Mouse (Mus musculus) monocyte, adult 2 months (primary cell): Measurements from ENCODE around the gene Car14.
A peak's percentile ranks its signal among the peaks of the same experiment; 100 is the strongest.
"Not testable (repeated sequence)": the region's sequence is repeated elsewhere in the genome, so short reads cannot be mapped to it uniquely, and the experiment has no call there.

Source experiments
- DNase-seq, 2 experiments: peaks; one replicate each; pipeline ENCODE4 v3.0.0; 2022; ENCODE audit warnings: low spot score in 2 of 2, low read depth in 1 of 2

The Car14 gene

GRCm38 (mm10) chr3:95892066-95893052 is 12.1 kb downstream of the Car14 start:
- no peak for DNase-seq

GRCm38 (mm10) chr3:95891211-95892065 is 13.1 kb downstream of the Car14 start, which contains the start of gene BC028528:
Gene BC028528 (minus strand): TSS chr3:95892005.
- DNase-seq = peak in 1 of 2 experiments; percentile 43

DNA sequence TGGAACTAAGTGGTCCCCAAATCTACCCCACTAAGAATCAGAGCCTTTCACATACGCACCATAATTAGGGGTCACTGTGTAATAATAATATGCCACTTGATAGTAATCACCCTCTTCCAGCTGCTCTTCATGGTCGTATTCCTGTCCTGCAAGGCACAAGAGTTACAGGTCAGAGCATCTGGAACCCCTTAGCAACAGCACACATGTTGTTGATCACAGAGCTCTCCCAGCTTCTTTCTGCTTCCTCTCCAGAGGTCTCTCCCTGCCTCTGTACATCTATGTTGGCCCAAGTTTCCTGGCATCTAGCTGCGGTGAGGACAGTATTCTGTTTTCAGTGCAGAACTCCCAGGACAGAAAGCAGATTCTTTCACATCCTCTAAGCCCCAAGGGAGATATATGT is 14.8 kb downstream of the Car14 start:
- DNase-seq = no peak

- DNase-seq = no peak
These were observed 16.9 kb downstream of the Car14 start for GRCm38 (mm10) chr3:95887596-95887995.

GRCm38 (mm10) chr3:95884400-95884799 is 20.1 kb downstream of the Car14 start:
- DNase-seq = no peak

GRCm38 (mm10) chr3:95882816-95883425 is 21.6 kb downstream of the Car14 start:
- no peak for DNase-seq

- peak; percentile 81 to 83 for DNase-seq
These were observed 22.3 kb downstream of the Car14 start, which contains the start of gene Ciart for GRCm38 (mm10) chr3:95881979-95882815. Gene Ciart (minus strand): TSS chr3:95882251.

DNA sequence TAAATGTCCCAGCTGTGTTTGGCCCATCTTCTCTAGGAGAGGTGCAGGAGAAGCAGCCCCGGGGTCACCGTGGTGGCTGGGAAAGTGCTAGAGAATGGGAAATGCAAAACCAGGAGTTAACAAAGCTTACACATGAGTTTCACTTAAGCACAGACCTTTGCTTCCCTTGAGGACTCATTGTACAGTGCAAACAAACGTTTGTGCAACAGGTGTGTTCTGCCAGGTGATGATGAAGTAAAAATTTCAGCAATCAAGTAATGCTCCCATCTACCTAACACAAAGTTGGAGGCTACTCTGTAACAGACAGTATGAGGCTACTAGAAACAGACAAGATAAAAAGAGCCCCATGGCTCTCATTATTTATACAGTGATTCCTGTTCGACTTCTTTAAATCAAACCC is 25.4 kb downstream of the Car14 start:
- no peak for DNase-seq

DNA sequence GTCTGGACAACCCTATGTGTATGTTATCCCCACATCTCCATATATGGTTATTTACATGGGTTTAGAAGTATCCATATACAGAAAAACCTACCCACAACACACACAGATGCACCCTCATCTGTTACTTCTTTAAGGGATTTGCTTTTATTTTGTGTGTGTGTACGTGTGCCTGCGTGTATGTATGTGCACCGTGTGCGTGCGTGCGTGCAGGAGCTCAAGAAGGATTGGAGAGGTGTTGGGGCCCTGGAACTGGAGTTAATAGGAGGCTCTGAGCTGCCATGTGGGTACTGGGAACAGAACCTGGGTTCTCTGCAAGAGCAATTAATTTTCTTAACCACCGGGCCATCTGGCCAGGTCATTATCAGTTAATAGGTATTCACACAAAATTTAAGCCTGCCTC is 32.4 kb downstream of the Car14 start:
- DNase-seq = no peak

DNA sequence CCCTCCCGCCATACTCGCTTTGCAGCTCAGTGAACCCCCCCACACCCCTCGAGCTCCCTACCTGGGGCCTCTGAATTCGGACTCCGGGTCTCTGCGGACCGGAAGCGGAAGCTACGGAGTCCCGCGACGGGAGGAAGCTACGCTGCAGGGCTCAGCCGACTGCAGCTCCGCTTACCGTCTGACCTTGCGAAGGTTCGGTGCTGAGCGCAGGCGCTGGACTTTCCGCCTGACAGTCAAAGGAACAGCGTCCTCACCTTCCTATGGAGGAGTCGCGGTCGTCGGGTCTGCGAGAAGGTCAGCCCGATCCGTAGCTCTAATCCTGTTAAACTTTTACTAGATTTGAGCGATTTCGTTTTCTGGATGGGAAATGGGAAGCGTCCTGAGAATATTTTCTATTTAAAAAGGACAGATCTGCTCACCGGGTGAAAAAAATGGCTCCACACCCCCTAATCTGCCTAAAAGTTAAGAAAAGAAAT is 33.1 kb downstream of the Car14 start, which contains the start of gene Mrps21:
TSS of gene Mrps21 (minus strand) at position 128 of the 476 bp plus-strand sequence.
- DNase-seq = peak; percentile 50 to 69

GRCm38 (mm10) chr3:95870976-95871375 is 33.5 kb downstream of the Car14 start:
- DNase-seq = no peak

DNA sequence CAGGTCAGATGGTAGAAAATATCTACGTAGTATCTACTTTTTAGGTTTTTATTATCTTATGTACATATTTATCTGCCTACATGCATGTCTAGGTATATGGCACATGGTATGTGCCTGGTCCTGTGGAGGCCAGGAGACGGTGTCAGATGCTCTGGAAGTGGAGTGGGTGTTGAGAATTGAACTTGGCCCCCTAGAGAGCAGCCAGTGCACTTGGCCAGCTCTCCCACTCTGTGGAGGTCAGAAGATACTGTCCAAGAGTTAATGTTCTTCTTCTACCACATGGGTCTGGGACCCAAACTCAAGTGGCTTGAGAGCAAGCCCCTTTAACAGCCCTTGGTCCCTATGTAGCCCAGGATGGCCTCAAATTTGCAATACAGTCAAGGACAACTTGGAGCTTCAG is 37.1 kb downstream of the Car14 start:
- DNase-seq = no peak

DNA sequence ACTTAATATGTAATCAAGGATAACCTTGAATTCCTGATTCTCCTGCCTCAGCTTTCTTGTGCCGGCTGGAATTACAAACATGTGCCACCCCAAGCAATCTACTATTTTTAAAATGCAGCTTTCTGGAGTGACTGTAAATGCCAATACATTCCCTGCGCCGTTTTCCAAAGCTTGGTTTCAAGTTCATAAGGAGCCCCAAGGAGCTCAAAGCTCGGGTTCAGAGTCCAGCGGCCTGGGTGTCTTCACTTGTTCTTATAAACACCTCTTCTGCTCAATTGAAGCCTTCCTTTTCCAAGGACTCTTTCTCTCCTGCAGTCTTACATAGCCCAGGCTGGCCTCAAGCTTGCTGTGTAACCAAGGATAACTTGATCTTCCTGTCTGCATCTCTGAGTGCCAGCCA is 38.4 kb downstream of the Car14 start:
- no peak for DNase-seq

DNA sequence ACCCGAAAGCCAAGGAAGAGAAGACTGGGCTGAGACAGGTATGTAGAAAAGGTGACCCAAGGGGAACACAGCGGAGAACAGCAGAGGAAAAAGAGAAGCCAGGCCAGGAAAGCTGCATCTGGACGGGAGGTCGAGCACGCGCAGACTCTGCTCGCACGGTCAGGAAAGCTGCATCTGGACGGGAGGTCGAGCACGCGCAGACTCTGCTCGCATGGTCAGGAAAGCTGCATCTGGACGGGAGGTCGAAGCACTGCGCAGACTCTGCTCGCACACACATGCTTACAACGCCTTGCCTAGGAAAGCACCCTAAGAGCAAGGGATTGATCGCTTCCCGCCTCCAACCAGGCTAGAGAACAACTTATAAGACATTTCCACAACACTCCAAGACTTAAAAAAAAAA is 38.9 kb downstream of the Car14 start:
- DNase-seq = no peak

GRCm38 (mm10) chr3:95865050-95865449 is 39.4 kb downstream of the Car14 start:
- no peak for DNase-seq

DNA sequence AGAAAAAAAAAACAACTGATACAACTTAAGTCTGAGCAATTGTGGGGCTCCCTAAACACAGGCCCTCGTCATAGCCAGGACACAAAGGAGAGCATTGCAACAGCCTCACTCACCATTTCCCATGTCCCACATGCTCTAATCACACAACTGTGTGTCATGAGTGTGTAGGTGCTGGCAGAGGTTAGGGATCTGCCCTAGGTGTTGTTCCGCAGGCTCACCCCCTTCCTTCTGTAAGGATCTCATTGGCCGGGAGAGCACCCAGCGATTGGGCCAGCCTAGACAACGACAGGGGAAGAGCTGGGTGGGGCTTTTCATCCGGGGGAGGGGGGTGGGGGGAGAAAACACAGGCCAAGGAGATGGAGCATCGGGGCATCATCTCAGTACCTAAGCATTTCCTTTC is 40.9 kb downstream of the Car14 start:
- no peak for DNase-seq

GRCm38 (mm10) chr3:95861796-95862195 is 42.7 kb downstream of the Car14 start:
- peak; percentile 45 to 62 for DNase-seq

GRCm38 (mm10) chr3:95861216-95861615 is 43.3 kb downstream of the Car14 start:
- no peak for DNase-seq

DNA sequence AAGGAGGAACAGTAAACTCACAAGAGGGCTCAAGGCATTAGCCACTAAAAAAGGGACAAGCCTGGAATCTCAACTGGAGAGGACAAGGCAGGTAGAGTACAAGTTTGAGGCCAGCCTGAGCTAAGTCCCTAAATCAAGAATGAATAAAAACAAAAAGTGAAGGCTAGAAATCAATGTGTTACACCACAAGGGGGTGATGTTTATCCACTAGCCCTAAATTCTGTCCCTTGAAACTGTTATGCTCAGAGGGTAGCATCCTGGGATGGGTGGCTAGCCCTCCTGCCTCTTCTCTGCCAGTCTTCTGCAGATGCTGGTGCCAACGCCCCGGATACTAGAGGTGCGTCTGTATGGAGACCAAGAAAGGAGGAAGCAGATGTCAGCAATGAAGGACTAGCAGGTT is 44.2 kb downstream of the Car14 start:
- no peak for DNase-seq

DNA sequence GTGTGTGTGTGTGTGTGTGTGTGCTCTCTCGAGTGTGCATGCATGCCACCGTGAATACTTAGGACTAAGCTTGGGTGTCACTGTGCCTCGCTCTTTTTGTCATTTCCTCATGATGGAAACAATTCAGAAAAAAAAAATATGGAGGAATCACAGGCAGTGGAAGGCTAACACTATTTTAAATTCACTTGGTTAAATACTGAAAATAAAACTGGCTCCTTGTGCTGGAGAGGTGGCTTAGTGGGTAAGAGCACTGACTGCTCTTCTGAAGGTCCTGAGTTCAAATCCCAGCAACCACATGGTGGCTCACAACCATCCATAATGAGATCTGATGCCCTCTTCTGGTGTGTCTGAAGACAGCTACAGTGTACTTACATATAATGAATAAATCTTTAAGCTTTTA is 46.2 kb downstream of the Car14 start:
- DNase-seq = not testable (repeated sequence)
